Mouse (Mus musculus) kidney, postnatal 10 days (tissue): ENCODE measurements at regions not wholly inside any gene's neighbourhood (a gene's known extent, or its start where the extent isn't known, plus 50 kb on each side); places are given as distances from the start of the nearest gene placed in this dataset.

Experiments
- DNase-seq: peaks from one replicate; pipeline ENCODE4 v3.0.0; 2021; ENCODE audit warnings: mixed read lengths

DNA sequence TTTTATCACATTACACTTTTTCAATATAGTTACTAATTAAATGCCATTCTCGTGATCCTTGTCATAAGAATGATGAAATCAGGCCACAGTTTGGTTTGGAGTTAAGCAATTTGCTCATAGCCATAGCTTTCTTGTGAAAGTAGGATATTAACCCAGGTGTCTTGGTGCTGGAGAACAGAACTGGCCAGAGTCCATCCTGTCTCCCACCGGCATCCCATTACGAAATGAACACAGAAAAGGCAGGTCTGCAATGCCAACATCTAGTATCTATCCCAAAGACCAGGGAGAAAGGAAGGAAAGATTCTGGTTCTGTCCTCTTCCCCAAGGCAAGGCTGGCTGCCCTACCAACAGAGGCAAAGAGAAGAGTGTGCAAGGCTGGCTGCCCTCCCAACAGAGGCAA is 61.6 kb upstream of the Avpr1a start:
- DNase-seq = no peak

GRCm38 (mm10) chr10:122379661-122380344 is 68.5 kb upstream of the Avpr1a start:
- DNase-seq = no peak

GRCm38 (mm10) chr10:122343291-122343690 is 105.0 kb upstream of the Avpr1a start:
- DNase-seq = peak; percentile 45

DNA sequence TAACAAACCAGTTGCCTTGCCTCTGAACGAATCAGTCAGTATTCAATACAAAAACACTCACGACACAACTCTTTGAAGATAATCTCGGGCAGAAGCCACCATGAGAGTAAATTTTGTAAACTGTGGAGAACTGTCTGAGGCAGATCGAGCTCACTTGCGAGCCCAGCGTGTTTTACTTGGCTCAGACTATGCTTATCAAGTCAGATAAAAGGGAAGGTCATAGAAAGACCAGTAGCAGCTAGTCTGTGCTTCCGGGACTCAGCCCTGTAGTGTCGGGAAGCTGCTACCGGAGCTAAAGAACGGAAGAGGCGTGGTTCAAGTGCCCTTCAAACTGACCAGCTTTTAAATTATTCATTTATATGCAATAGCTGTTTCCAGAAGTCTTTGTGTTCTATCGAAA is 105.9 kb upstream of the Avpr1a start:
- DNase-seq = peak; percentile 20

DNA sequence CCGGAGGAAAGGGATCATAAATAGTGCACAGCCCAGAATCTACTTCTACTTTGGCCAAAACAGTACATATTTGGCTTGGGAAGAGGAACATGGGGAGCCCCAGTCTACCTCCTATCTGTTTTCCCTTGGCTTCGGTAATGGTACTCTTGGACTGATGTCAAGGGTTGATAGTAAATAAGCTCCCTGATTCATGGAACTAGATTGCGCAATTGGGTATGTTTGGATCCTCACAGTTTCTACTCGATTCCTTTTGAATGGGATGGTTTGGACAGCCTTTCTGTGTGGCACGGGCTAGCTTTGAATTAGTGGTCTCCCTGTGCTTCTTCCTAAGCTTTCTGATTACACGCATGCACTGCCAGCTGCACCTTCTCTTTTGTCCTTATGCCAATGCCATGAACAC is 121.4 kb upstream of the Avpr1a start:
- DNase-seq = no peak

- DNase-seq = peak; percentile 14
Observed at GRCm38 (mm10) chr10:122318886-122319285, 129.4 kb upstream of the Avpr1a start.

DNA sequence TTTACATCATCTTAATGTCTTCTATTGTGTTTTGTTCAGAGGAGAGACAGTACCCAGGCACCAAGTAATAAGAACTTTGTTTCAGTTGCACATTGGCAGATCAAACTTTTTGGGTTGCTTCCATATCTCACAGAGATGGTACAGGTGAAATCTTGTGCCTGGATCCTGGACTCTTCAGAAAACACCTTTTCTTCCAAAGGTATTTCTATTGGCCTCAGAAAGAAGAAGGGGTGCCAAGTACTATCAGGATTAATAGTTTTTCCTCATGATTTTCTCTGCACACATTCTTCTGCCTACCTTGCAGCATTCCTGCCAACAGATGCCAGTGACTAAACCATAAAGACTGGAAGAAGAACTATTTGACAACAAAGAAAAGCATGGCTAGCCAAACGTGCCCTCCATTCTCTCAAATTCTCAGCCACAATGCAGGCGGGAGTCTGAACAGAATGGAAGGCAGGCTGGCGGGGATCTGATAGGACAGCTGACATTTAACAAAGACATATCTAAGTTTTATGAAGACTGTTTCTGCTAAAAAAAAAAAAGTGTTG is 137.6 kb upstream of the Avpr1a start:
- DNase-seq = no peak

GRCm38 (mm10) chr10:122308691-122309090 is 139.6 kb upstream of the Avpr1a start:
- DNase-seq = no peak

DNA sequence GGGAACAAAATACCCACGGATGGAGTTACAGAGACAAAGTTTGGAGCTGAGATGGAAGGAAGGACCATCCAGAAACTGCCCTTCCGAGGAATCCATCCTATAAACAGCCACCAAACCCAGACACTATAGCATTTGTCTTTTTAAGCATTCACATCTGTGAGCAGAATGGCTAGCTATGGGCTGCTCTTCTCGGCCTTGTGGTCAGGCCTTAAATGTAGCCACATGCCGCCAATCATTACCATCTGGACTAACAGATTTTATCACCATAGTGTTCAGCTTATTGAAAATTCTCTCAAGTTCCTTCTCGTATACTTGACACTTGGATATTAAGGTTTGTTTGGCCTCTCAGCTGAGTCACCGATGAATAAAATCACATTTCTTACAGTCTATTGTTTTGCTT is 146.0 kb upstream of the Avpr1a start:
- DNase-seq = no peak

- DNase-seq = no peak
Observed at GRCm38 (mm10) chr10:122295921-122296425, 152.3 kb upstream of the Avpr1a start.

GRCm38 (mm10) chr10:122291611-122292010 is 156.7 kb upstream of the Avpr1a start:
- no peak for DNase-seq

- DNase-seq = peak; percentile 17
Observed at GRCm38 (mm10) chr10:122291091-122291490, 157.2 kb upstream of the Avpr1a start.

GRCm38 (mm10) chr10:122274885-122275284 is 173.4 kb upstream of the Avpr1a start:
- DNase-seq = no peak

GRCm38 (mm10) chr10:122274181-122274580 is 174.1 kb upstream of the Avpr1a start:
- DNase-seq = no peak

GRCm38 (mm10) chr10:122264070-122264469 is 166.9 kb upstream of the Rxylt1 start:
- no peak for DNase-seq

- no peak for DNase-seq
Observed at GRCm38 (mm10) chr10:122259354-122259753, 162.2 kb upstream of the Rxylt1 start.

DNA sequence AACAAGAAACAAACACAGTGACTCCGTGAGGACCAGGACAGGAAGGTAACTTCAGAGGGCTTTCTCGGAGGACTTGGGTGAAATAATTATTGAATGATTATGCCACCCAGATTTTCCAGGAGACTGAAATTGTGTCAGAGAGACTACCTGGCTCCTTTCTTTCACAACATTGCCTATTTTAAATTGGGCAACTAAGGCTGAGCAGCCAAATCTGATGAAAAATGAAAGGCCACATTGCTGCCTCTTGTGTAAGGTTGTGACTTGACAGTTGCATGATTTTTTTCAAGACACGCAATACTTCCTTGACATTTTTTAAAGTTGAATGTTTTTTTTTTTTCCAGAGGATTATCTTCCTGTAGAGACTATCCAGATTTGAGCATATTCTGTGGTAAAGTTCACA is 161.5 kb upstream of the Rxylt1 start:
- no peak for DNase-seq

GRCm38 (mm10) chr10:122231818-122232217 is 134.6 kb upstream of the Rxylt1 start:
- DNase-seq = no peak

DNA sequence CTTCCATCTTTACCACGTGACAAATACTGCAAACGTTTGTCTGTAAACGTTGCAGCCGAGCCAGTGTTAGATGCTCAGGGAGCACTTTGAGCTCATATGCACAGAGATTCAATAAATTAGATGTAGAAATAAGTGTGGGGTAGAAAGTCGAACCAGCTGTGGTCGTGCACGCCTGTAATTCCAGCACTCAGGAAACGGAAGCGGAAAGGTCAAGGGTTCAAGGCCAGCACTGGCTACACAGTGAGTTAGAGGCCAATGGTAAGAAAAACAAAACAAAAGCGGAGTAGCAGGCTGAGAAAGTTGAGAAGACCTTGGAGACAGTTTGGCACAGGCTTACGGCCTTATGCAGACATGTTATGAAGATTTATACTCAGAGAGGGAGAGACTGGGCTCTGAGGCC is 133.6 kb upstream of the Rxylt1 start:
- DNase-seq = peak; percentile 84

- DNase-seq = no peak
Observed at GRCm38 (mm10) chr10:122225679-122226078, 128.5 kb upstream of the Rxylt1 start.

DNA sequence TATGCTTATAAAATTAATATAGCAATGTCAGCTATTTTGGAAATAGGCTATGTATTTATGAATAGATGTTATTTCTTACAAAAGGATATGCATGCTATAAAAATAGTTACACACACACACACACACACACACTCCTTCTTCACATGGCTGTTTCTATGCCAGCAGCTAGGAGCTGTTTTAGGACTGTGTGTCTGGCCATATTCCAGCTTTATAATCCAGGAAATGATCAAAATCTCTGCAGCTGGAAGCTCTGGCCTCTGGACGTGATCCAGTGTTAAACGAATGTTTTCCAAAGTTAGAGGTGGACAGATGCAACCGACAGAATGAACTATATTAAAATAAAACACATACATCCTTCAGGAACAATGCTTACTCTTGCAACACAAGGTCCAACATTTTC is 125.9 kb upstream of the Rxylt1 start:
- peak; percentile 30 for DNase-seq

- DNase-seq = no peak
Observed at GRCm38 (mm10) chr10:122217594-122217993, 120.4 kb upstream of the Rxylt1 start.

DNA sequence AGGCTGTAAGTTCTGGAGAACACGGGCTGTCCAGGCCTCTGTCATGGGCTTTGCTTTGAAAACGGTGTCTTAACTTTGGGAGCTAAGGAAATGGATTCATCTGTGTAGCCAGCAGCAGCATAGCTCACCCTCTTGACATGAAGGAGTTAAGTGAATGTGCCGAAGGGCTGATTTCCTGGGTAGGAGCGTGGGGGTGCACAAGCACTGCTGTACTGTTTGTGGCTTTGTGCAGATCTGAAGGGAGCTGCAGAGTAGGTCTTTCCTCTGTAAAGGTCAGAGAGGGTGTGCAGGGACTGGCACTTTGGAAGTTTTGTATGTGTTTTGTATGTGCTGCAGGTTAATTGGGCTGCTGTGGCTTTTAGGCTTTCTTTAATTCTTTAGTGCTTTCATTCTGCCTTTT is 102.6 kb upstream of the Rxylt1 start:
- no peak for DNase-seq

DNA sequence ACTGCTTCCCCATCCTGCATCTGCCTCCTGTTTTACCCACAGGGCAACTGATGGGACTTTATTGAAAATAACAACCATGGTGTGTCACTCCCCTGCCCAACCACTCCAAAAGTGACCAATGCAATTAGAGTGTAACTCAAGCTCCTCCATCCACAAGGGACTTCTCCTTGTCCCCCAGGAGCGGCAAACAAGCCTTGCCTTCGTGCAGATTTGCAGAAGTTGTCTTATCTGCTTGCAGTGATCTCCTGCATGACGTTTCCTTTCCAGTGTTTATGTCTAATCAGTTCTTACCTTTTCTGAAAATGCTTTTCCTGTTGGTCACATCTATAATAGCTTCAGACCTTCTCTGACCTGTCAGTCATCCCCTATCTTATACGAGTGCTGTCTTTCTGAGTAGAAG is 100.5 kb upstream of the Rxylt1 start:
- DNase-seq = no peak

DNA sequence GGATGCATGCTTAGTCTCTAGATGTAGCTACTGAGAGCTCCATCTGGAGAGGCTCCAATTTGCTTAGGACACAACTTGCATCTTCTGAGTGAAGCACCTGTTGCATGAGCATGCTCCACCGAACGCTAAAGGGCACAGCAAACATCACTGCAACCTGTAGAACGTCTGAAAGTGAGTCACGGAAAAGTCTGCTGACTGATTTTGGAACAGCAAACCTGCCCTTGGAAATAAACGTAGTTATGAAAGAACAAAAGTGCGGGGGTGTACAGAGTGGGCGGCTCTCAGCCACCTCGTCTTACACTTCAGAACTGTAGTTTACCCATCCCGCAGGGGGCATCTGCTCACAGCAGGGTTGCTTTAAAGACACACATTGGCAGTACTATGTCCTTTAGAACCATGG is 97.0 kb upstream of the Rxylt1 start:
- DNase-seq = no peak
